Comparison of ENCODE assay signal across 20 mouse cellular contexts in genomic region chrX:11829411-11830002, GRCm38 (mm10).
DNase-seq lines count a peak whose midpoint lies in the region; TF ChIP-seq lines count a peak whose summit lies in the region.
"Had no signal": no experiment of that assay in that cellular context is flagged by ENCODE, and none has a peak within 500 bp of the region (broad histone marks: within the 10 kb centered on the region; RNA-seq: fewer than 3 reads in every experiment).

No protein-coding gene starts in this region.

- H3K4me2 ChIP-seq in myocyte (ENCODE audit: low read depth), result no peak overlapping the region
- H3K4me2 ChIP-seq: embryonic facial prominence, embryonic 12.5 days; forebrain, embryonic 13.5 days; forebrain, embryonic 15.5 days had no signal

- H3ac ChIP-seq in myocyte (ENCODE audit: control insufficient read depth, insufficient read length), result no peak overlapping the region

- peak; percentile 19 for DNase-seq in gastrocnemius, adult 18-20 months (ENCODE audit: low spot score)
- DNase-seq in gastrocnemius, postnatal 4 days (ENCODE audit: low spot score in 2 of 2), result no peak
- DNase-seq in A20 (ENCODE audit: low read depth, low spot score), result peak; percentile 10
- DNase-seq in frontal cortex, adult 2 months (ENCODE audit: extremely low spot score in 1 of 2, low spot score in 1 of 2), result no peak
- no peak for DNase-seq in layer of hippocampus, adult 9-10 months (ENCODE audit: low spot score)
- DNase-seq: adrenal gland, adult 8-10 months; adrenal gland, postnatal 14 days; adrenal gland, postnatal 36 days; cerebellum, adult 11-12 months; cerebellum, adult 2 months; cerebellum, adult 9-10 months; cerebellum, postnatal 10 days; cerebellum, postnatal 25 days had no signal

- no peak for TF ChIP-seq POLR2A in myocyte (IDR thresholded peaks at IDR 0.05; ENCODE audit: insufficient read length, low read depth)

- no peaks in the 10 kb centered on the region for H3K79me2 ChIP-seq in myocyte (ENCODE audit: control insufficient read depth, insufficient read depth)

- H3K4me3 ChIP-seq in myocyte, result no peak overlapping the region
- H3K4me3 ChIP-seq: embryonic facial prominence, embryonic 10.5 days; embryonic facial prominence, embryonic 12.5 days; forebrain, embryonic 13.5 days; forebrain, embryonic 15.5 days had no signal

- H3K27me3 ChIP-seq in myocyte (ENCODE audit: control insufficient read depth, insufficient read depth, insufficient read length), result no peaks in the 10 kb centered on the region
- H3K27me3 ChIP-seq: embryonic facial prominence, embryonic 12.5 days; forebrain, embryonic 13.5 days; forebrain, embryonic 15.5 days; Patski had no signal

- H3K36me3 ChIP-seq in myocyte (ENCODE audit: control insufficient read depth, insufficient read depth), result no peaks in the 10 kb centered on the region
- H3K36me3 ChIP-seq: embryonic facial prominence, embryonic 10.5 days; embryonic facial prominence, embryonic 12.5 days; forebrain, embryonic 15.5 days; G1E had no signal

TF ChIP-seq in myocyte, 11 proteins besides CTCF, POLR2A, EP300 and RAD21:
- TF ChIP-seq SRF (IDR thresholded peaks at IDR 0.05; ENCODE audit: control insufficient read depth, insufficient read length, low read depth) (no peak), MYOD1 (IDR thresholded peaks at IDR 0.05; ENCODE audit: control insufficient read depth in 1 of 3, insufficient read length in 2 of 3, low read depth in 2 of 3) (peak; percentile 39 to 76 (median 65))

Comparison
In these comparisons a context has a peak if more than half of its experiments do, and no peak if none do; other contexts are left out.
1. DNase-seq: peak in gastrocnemius, adult 18-20 months (single experiment) and A20 (single experiment); none in gastrocnemius, postnatal 4 days (0 of 2), frontal cortex, adult 2 months (0 of 2) and layer of hippocampus, adult 9-10 months (single experiment).